Mouse (Mus musculus) ES-CJ7 (cell line): ENCODE measurements around the gene Gng2.
"Not testable (repeated sequence)": the region's sequence is repeated elsewhere in the genome, so short reads cannot be mapped to it uniquely, and the experiment has no call there.

Experiments used
- DNase-seq: peaks from one replicate; pipeline ENCODE4 v3.0.0; 2011; ENCODE audit warnings: low read depth, low spot score

Gng2 gene

GRCm38 (mm10) chr14:19938545-19938944 is 38.9 kb downstream of the Gng2 start:
- no peak for DNase-seq

GRCm38 (mm10) chr14:19935084-19935483 is 42.3 kb downstream of the Gng2 start:
- no peak for DNase-seq

- DNase-seq = no peak
These were observed 44.1 kb downstream of the Gng2 start for GRCm38 (mm10) chr14:19933314-19933713.

GRCm38 (mm10) chr14:19927879-19928278 is 49.5 kb downstream of the Gng2 start:
- DNase-seq = no peak

DNA sequence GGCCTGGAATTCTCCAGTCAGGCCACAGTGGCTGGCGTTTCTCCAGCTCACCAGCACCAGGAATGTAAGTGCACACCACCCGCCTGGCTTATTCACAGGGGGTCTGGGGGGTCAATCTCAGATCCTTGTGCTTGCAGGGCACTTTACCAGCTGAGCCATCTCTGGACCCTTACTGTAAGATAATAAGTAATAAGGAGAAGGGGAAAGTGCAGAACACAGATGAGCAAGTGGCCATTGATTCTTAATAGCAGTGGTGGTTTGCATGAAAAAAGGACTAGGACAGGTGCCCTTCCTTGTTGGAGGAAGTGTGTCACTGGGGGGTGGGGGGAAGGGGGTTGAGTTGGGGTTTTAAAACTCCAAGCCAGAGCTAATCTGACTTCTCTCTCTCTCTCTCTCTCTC is 50.3 kb downstream of the Gng2 start:
- peak; percentile 56 for DNase-seq

- DNase-seq = no peak
These were observed 51.1 kb downstream of the Gng2 start for GRCm38 (mm10) chr14:19926312-19926711.

GRCm38 (mm10) chr14:19925157-19925556 is 52.3 kb downstream of the Gng2 start:
- DNase-seq = no peak

GRCm38 (mm10) chr14:19924086-19924485 is 53.3 kb downstream of the Gng2 start:
- DNase-seq = peak; percentile 77

DNA sequence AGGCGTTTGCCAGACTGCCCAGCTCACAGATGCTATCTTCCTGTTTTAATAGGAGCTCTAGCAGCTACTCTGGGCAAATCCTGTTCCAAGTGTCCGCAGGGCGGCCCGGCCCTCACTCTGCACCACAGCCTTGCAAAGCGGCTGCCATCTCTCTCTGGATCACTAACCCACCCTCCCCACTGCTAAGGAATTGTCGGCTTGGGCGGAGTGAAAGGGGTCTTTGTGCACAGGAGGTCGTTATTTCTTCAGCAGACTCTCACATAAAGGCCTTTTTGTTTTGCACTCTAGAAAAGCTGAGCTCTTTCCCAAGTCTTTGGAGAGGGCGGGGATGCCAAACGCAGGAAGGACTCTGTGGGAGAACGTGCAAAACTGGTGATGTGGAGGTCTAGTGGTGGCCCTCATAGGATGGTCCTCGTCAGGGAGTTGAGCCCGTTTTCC is 57.2 kb downstream of the Gng2 start:
- no peak for DNase-seq

- no peak for DNase-seq
These were observed 57.6 kb downstream of the Gng2 start for GRCm38 (mm10) chr14:19919789-19920188.

- DNase-seq = no peak
These were observed 59.9 kb downstream of the Gng2 start for GRCm38 (mm10) chr14:19917534-19917933.

DNA sequence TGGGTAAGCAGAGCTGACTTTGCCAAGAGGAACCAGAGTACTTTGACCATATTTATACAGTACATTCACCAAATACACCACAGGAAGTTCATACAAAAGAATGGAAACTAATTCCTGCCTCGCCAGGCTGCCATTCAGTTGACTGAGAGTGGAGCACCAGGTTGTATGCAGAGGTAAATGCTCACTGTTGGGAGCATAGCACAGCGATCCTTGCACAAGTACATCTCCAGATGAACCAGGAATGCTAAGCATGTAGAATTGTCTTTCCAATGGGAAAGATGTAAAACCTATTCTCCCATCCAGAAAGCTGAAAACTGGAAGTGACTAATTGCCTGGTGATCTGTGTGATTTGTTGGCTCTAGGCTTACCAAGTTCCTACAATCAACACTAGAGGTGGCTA is 61.1 kb downstream of the Gng2 start:
- no peak for DNase-seq

- DNase-seq = no peak
These were observed 64.5 kb downstream of the Gng2 start for GRCm38 (mm10) chr14:19912891-19913290.

GRCm38 (mm10) chr14:19905615-19906014 is 71.8 kb downstream of the Gng2 start:
- DNase-seq = no peak

- DNase-seq = no peak
These were observed 72.6 kb downstream of the Gng2 start for GRCm38 (mm10) chr14:19904821-19905220.

- no peak for DNase-seq
These were observed 73.4 kb downstream of the Gng2 start for GRCm38 (mm10) chr14:19904031-19904430.

DNA sequence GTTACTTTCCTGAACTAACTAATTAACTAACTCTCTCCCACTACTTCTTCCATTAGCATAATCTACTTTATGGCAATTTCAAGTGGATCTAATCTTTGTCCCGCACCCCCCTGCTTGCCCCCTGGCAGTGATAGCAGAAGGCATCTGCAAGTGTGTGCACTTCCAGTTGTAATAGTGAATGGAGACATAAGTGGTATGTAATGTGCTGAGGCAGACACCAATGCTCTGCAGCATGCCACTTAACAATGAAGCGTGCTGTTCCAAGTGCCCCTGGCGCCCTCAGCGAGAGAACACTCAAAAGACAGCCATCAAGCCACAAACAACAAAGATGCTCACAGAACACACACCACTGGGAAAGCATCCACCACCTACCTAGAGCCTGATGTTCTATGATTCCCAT is 76.9 kb downstream of the Gng2 start:
- DNase-seq = no peak

- DNase-seq = no peak
These were observed 89.9 kb downstream of the Gng2 start for GRCm38 (mm10) chr14:19887569-19887968.

DNA sequence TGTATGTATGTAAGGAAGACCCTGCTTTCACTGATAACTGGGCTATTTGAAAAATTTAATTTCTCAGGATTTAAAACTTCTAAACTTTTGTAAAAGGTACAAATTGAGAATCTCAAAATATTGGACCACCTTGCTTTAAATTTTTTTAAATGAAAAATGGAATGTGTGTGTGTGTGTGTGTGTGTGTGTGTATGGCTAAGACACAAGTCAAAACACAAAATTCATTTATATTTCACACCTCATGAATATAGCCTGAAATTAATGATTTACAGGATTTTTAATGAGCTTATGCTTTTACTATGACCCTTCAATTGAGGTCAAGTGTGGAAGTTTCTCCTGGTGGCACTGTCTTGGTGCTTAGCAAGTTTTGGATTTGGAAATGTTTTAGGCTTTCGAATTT is 93.0 kb downstream of the Gng2 start:
- DNase-seq = not testable (repeated sequence)

- DNase-seq = no peak
These were observed 103.1 kb downstream of the Gng2 start for GRCm38 (mm10) chr14:19874201-19874807.

DNA sequence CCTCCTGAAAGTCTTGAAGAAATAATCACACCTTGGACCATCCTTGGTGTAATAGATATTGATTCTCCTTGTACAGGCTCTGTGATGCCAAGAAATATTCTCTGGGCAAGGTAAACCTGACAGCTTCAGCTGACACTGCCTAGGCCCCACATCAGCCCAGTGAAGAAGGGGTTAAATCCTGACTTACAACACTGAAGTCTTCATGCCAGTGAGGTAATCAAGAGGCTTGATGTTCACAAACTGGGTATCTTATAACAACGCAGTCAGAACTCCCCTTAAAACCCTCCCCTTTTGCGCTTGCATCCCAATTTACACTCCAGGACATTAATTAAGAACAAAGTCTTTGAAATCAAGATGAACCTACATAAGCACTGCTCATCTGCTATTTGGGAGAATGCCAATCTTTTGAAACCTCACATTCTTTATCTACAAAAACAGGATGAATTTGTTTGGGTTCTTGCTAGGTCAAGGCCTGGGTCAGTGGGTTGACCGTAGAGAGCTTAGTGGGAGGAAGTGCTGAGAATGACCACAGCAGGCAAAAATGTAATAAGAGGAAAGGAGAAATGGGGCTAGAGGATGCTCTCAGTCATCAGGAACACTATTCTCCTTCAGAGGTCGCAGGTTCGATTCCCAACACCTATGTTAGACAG is 110.0 kb downstream of the Gng2 start:
- DNase-seq = no peak

DNA sequence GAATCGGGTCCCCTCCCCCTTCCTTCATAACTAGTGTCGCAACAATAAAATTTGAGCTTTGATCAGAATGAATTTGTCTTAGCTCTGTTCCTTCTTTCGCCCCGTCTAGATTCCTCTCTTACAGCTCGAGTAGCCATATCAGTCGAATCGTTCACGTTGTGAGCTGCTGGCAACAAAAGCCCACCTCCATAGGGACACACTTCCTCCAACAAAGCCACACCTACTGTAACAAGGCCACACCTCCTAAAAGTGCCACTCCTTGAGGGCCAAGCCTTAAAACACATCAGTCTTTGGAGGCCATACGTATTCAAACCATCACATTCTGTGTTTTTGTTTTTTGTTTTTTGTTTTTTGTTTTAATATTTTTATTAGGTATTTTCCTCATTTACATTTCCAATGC is 112.3 kb downstream of the Gng2 start:
- not testable (repeated sequence) for DNase-seq

DNA sequence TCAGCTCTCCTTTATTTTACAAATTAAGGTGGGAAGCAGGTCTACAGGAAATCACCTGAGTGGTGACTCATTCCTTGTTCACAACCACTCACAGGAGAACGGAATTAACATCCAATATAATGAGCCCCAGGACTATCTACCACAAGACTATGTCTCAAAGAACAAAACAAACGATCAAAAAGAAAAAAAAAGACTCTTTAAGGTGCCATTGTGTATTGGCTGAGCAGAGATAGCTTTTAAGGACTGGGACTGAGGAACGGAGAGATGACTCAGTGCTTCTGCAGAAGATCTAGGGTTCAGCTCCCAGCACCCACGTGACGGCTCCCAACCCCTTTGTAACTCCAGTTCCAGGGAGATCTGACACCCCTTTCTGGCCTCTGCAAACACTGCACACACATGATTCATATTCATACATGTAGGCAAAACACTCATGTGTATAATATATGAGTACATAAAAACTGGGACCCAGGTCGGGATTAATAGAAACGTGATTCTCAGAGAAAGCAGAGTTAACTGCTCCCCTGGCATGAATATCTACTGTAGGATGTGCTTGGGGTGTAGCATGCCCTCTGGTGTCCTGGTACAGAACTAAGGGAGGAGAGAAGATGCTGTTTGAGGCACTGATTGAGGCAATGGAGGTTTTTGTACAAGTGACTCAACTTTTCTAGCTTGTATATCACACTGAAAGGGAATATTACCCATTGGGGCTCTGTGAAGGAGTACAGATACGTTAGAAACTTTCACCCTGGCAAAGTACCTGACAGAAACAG is 115.9 kb downstream of the Gng2 start:
- DNase-seq = peak; percentile 80
